ENCODE assay signal across 13 mouse cellular contexts in genomic region chr19:53517370-53518096, GRCm38 (mm10). TPM values are rescaled to one million over a fixed set of nuclear protein-coding genes. Genes with fewer than 3 reads are reported as not detected.
DNase-seq lines count a peak whose midpoint lies in the region; ATAC-seq and TF ChIP-seq lines count a peak whose summit lies in the region.
"Had no signal": no experiment of that assay in that cellular context is flagged by ENCODE, and none has a peak within 500 bp of the region (broad histone marks: within the 10 kb centered on the region; RNA-seq: fewer than 3 reads in every experiment).

No protein-coding gene starts in this region.

- H3K9ac ChIP-seq in kidney, embryonic 16.5 days (replicated peaks; ENCODE audit: low read length): no peak overlapping the region
- H3K9ac ChIP-seq in forebrain, embryonic 14.5 days (ENCODE audit: low read length): no peak overlapping the region
- H3K9ac ChIP-seq in neural tube, embryonic 14.5 days (replicated peaks; ENCODE audit: low read depth, low read length): no peak overlapping the region
- H3K9ac ChIP-seq: liver, embryonic 15.5 days had no signal

- TF ChIP-seq CTCF in brain, embryonic 14.5 days (IDR thresholded peaks at IDR 0.05; ENCODE audit: borderline replicate concordance, extremely low read depth, insufficient read depth, insufficient read length): no peak

- 0 out of 2 replicates have a peak, but pooled peaks cover 12% of the 10 kb centered on the region for H3K4me1 ChIP-seq in kidney, embryonic 16.5 days (ENCODE audit: insufficient read depth, low read length)
- 0 out of 2 replicates have a peak, but pooled peaks cover 4% of the 10 kb centered on the region for H3K4me1 ChIP-seq in forebrain, embryonic 14.5 days (ENCODE audit: control insufficient read depth, insufficient read depth, low read length)
- no peaks in the 10 kb centered on the region for H3K4me1 ChIP-seq in neural tube, embryonic 14.5 days (ENCODE audit: control insufficient read depth, insufficient read depth, low read length)
- 0 out of 2 replicates have a peak, but pooled peaks cover 5% of the 10 kb centered on the region for H3K4me1 ChIP-seq in limb, embryonic 10.5 days

- no peak overlapping the region for H3K27ac ChIP-seq in kidney, embryonic 16.5 days (ENCODE audit: low read length)
- H3K27ac ChIP-seq in forebrain, embryonic 14.5 days (ENCODE audit: low read depth, low read length): 0 out of 2 replicates have a peak overlapping the region, but pooled peaks have one; percentile 41
- no peak overlapping the region for H3K27ac ChIP-seq in neural tube, embryonic 14.5 days (ENCODE audit: low read depth, low read length)
- no peak overlapping the region for H3K27ac ChIP-seq in limb, embryonic 10.5 days
- H3K27ac ChIP-seq: left cerebral cortex, adult 2 months; liver, embryonic 15.5 days had no signal

- H3K4me3 ChIP-seq in kidney, embryonic 16.5 days (ENCODE audit: low read length): no peak overlapping the region
- no peak overlapping the region for H3K4me3 ChIP-seq in forebrain, embryonic 14.5 days (ENCODE audit: low read depth, low read length)
- no peak overlapping the region for H3K4me3 ChIP-seq in neural tube, embryonic 14.5 days (ENCODE audit: low read depth, low read length)
- H3K4me3 ChIP-seq in limb, embryonic 10.5 days: no peak overlapping the region
- H3K4me3 ChIP-seq: left cerebral cortex, adult 2 months; liver, embryonic 15.5 days had no signal

- peaks cover 10% of the 10 kb centered on the region; the same call in 1 of the 2 replicates for H3K27me3 ChIP-seq in kidney, embryonic 16.5 days (ENCODE audit: insufficient read depth, low read length)
- H3K27me3 ChIP-seq in forebrain, embryonic 14.5 days (replicated peaks; ENCODE audit: control insufficient read depth, insufficient read depth, low read length): no peaks in the 10 kb centered on the region
- no peaks in the 10 kb centered on the region for H3K27me3 ChIP-seq in neural tube, embryonic 14.5 days (ENCODE audit: control insufficient read depth, insufficient read depth, low read length)
- peaks cover 7% of the 10 kb centered on the region; the same call in 1 of the 2 replicates for H3K27me3 ChIP-seq in limb, embryonic 10.5 days (ENCODE audit: low read depth, poor library complexity, severe bottlenecking)

- TF ChIP-seq POLR2A in brain, embryonic 14.5 days (IDR thresholded peaks at IDR 0.05; ENCODE audit: borderline replicate concordance, extremely low read depth, insufficient read depth, insufficient read length, poor library complexity, severe bottlenecking): no peak

- no peaks in the 10 kb centered on the region for H3K9me3 ChIP-seq in kidney, embryonic 16.5 days (ENCODE audit: low read length)
- H3K9me3 ChIP-seq in forebrain, embryonic 14.5 days (replicated peaks; ENCODE audit: control insufficient read depth, low read length): no peaks in the 10 kb centered on the region
- H3K9me3 ChIP-seq in neural tube, embryonic 14.5 days (ENCODE audit: control insufficient read depth, low read length): no peaks in the 10 kb centered on the region
- H3K9me3 ChIP-seq in limb, embryonic 10.5 days (replicated peaks): no peaks in the 10 kb centered on the region
- H3K9me3 ChIP-seq: liver, embryonic 15.5 days had no signal

- WGBS in kidney, embryonic 16.5 days: 37% methylated on average over 18 of the region's 18 CpGs
- WGBS in forebrain, embryonic 14.5 days: 14% methylated on average over 18 of the region's 18 CpGs
- 33% methylated on average over 18 of the region's 18 CpGs for WGBS in neural tube, embryonic 14.5 days
- WGBS in limb, embryonic 10.5 days: 58% methylated on average over 18 of the region's 18 CpGs

- peak; percentile 49; the same call in 1 of the 2 replicates for ATAC-seq in kidney, embryonic 16.5 days (ENCODE audit: low FRiP score, low TSS enrichment)
- ATAC-seq in forebrain, embryonic 14.5 days: peak; percentile 81
- peak; percentile 72 for ATAC-seq in neural tube, embryonic 14.5 days (ENCODE audit: low read depth)

- no peak for DNase-seq in kidney, adult 8-10 months
- peak; percentile 91 for DNase-seq in brain, embryonic 14.5 days (ENCODE audit: low read depth)
- DNase-seq in forebrain, embryonic 14.5 days (ENCODE audit: low spot score): peak; percentile 80
- no peak for DNase-seq in embryo, embryonic 9.5 days (ENCODE audit: extremely low spot score)
- no peak for DNase-seq in embryo, embryonic 10.5 days (ENCODE audit: low spot score)
- no peak for DNase-seq in limb, embryonic 10.5 days (ENCODE audit: low spot score)
- DNase-seq: adrenal gland, adult 2 months; gastrocnemius, postnatal 10 days; thymus, adult 2 months had no signal

- no peaks in the 10 kb centered on the region for H3K36me3 ChIP-seq in kidney, embryonic 16.5 days (ENCODE audit: insufficient read depth, low read length)
- no peaks in the 10 kb centered on the region for H3K36me3 ChIP-seq in forebrain, embryonic 14.5 days (ENCODE audit: control insufficient read depth, insufficient read depth, low read length)
- H3K36me3 ChIP-seq in neural tube, embryonic 14.5 days (ENCODE audit: control insufficient read depth, insufficient read depth, low read length): no peaks in the 10 kb centered on the region
- no peaks in the 10 kb centered on the region for H3K36me3 ChIP-seq in limb, embryonic 10.5 days
- H3K36me3 ChIP-seq: liver, embryonic 15.5 days had no signal

- H3K4me2 ChIP-seq in kidney, embryonic 16.5 days (replicated peaks; ENCODE audit: low read depth, low read length): no peak overlapping the region
- no peak overlapping the region for H3K4me2 ChIP-seq in forebrain, embryonic 14.5 days (ENCODE audit: low read length)
- no peak overlapping the region for H3K4me2 ChIP-seq in neural tube, embryonic 14.5 days (ENCODE audit: low read depth, low read length)
- H3K4me2 ChIP-seq: liver, embryonic 15.5 days had no signal

RNA-seq across cellular contexts. Expression of gene Dusp5, which starts 11.4 kb away (rescaled TPM):
- 9.6 and 9.7 TPM in 2 replicates for polyA plus RNA-seq in kidney, embryonic 16.5 days (2015; fragmentation: Nextera tagmentation; extraction: Ambion mirVana)
- polyA plus RNA-seq in brain, embryonic 14.5 days (2012; rRNA removed): 2.3 and 2.5 TPM in 2 replicates
- 2.1 and 2.2 TPM in 2 replicates for polyA plus RNA-seq in forebrain, embryonic 14.5 days (2014; fragmentation: Nextera tagmentation; extraction: Ambion mirVana)
- 2.4 and 2.7 TPM in 2 replicates for polyA plus RNA-seq in neural tube, embryonic 14.5 days (2014; fragmentation: Nextera tagmentation; extraction: Ambion mirVana)
- polyA plus RNA-seq in limb, embryonic 10.5 days (2016; fragmentation: Nextera tagmentation; extraction: Ambion mirVana): 6.4 and 8.9 TPM in 2 replicates

Comparison
In these comparisons a context has a peak if more than half of its experiments do, and no peak if none do; other contexts are left out.
1. DNase-seq: peak in brain, embryonic 14.5 days (single experiment) and forebrain, embryonic 14.5 days (single experiment); none in kidney, adult 8-10 months (0 of 2), embryo, embryonic 9.5 days (single experiment), embryo, embryonic 10.5 days (single experiment) and limb, embryonic 10.5 days (single experiment).
2. Peak in every context shown above with its lines, with median percentiles within 50 percentile points of each other: ATAC-seq.